Mouse (Mus musculus) MEL (cell line): ENCODE measurements at regions not wholly inside any gene's neighbourhood (a gene's known extent, or its start where the extent isn't known, plus 50 kb on each side); places are given as distances from the start of the nearest gene placed in this dataset.
A peak's percentile ranks its signal among the peaks of the same experiment; 100 is the strongest.

ENCODE experiments used
- DNase-seq: peaks from one replicate; pipeline ENCODE4 v3.0.0; 2011; ENCODE audit warnings: low read depth, low spot score
- H3K27ac ChIP-seq: 2 replicates; pipeline ENCODE4 v1.5.1; 2012; ENCODE audit warnings: low read depth, mild to moderate bottlenecking, control low read depth, low read length, moderate library complexity; ENCODE audit not compliant: control insufficient read depth
- H3K27me3 ChIP-seq, 2 experiments: fragments of 150-350 bp in 1 of 2; sonication (generic) in 1 of 2; 2 replicates each; pipeline ENCODE4 v1.6.1; 2012; ENCODE audit warnings: low read length in 2 of 2, mild to moderate bottlenecking in 2 of 2, improper control_type of control experiment in 1 of 2, moderate library complexity in 1 of 2; ENCODE audit not compliant: insufficient read depth in 2 of 2, control insufficient read depth in 1 of 2
- H3K36me3 ChIP-seq, 2 experiments: 2 replicates each; pipeline ENCODE4 v1.6.1; 2012 to 2014; ENCODE audit warnings: low read length in 2 of 2, improper control_type of control experiment in 1 of 2, inconsistent platforms in 1 of 2, mild to moderate bottlenecking in 1 of 2; ENCODE audit not compliant: insufficient read depth in 2 of 2, control insufficient read depth in 1 of 2
- H3K4me1 ChIP-seq, 2 experiments: fragments of 150-350 bp in 1 of 2; sonication (generic) in 1 of 2; 2 replicates each; pipeline ENCODE4 v1.6.1; 2012; ENCODE audit warnings: low read length in 2 of 2, improper control_type of control experiment in 1 of 2, mild to moderate bottlenecking in 1 of 2; ENCODE audit not compliant: insufficient read depth in 2 of 2, control insufficient read depth in 1 of 2
- H3K4me3 ChIP-seq, 2 experiments: fragments of 150-350 bp in 1 of 2; sonication (generic) in 1 of 2; 2 replicates each; pipeline ENCODE4 v1.5.1; 2012; ENCODE audit warnings: low read depth in 2 of 2, low read length in 2 of 2, mild to moderate bottlenecking in 2 of 2, moderate library complexity in 2 of 2, control low read depth in 1 of 2, improper control_type of control experiment in 1 of 2; ENCODE audit not compliant: control insufficient read depth in 1 of 2, insufficient read depth in 1 of 2
- H3K79me2 ChIP-seq: 2 replicates; pipeline ENCODE4 v1.6.1; 2012; ENCODE audit warnings: mild to moderate bottlenecking, low read length, moderate library complexity; ENCODE audit not compliant: control insufficient read depth, poor library complexity, insufficient read depth
- H3K9ac ChIP-seq: 2 replicates; pipeline ENCODE4 v1.6.1; 2012; ENCODE audit warnings: low read depth, mild to moderate bottlenecking, control low read depth, low read length, moderate library complexity; ENCODE audit not compliant: control insufficient read depth, poor library complexity, severe bottlenecking
- H3K9me3 ChIP-seq: fragments of 150-350 bp; sonication (generic); replicated peaks from 2 replicates; pipeline ENCODE4 v1.6.1; 2012; ENCODE audit warnings: mild to moderate bottlenecking, low read length, improper control_type of control experiment, moderate library complexity; ENCODE audit not compliant: insufficient read depth
- CTCF ChIP-seq, 3 experiments: IDR thresholded peaks in 2 of 3; conservative IDR thresholded peaks in 1 of 3; 2 replicates each; pipeline ENCODE4 v1.5.1; 2011 to 2012; ENCODE audit warnings: low read length in 3 of 3, low read depth in 2 of 3, mild to moderate bottlenecking in 2 of 3, improper control_type of control experiment in 1 of 3, inconsistent platforms in 1 of 3, mixed read lengths in 1 of 3, moderate library complexity in 1 of 3; ENCODE audit not compliant: control insufficient read depth in 1 of 3, insufficient read depth in 1 of 3, poor library complexity in 1 of 3, severe bottlenecking in 1 of 3
- POLR2AphosphoS2 ChIP-seq: IDR thresholded peaks from 2 replicates; pipeline ENCODE4 v1.6.1; 2011; ENCODE audit warnings: low read length, improper control_type of control experiment

DNA sequence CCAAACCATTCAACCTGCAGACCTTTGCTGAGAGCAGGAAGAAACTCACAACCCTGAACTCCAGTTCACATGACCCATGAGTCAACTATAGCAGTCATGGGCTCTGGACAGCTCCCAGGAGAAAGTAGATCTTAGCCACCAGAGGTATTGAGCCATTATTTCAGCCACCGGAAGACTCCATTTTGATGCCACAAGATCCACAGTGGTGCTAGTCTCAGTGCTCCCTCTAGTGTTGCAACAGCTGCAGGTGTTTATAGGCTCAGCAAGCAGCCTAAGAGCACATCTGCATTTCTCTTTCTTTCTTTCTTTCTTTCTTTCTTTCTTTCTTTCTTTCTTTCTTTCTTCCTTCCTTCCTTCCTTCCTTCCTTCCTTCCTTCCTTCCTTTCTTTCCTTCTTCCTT lies 309.2 kb upstream of the Tfap2d start:
- TF ChIP-seq POLR2AphosphoS2 (no peak), CTCF (IDR thresholded peaks at IDR 0.05 in 2 of 3, conservative IDR thresholded peaks at IDR 0.05 in 1 of 3; ENCODE audit: control insufficient read depth in 1 of 3, insufficient read depth in 1 of 3, low read depth in 2 of 3, low read length in 3 of 3, poor library complexity in 1 of 3, severe bottlenecking in 1 of 3) (peak in 2 of 3 experiments; percentile 6 to 7; a peak in 1 of 6 replicates)
- Histone ChIP-seq H3K27ac (no peak overlapping the region), H3K9ac (no peak overlapping the region), H3K27me3 (no peaks in the 10 kb centered on the region), H3K4me3 (no peak overlapping the region), H3K4me1 (no peaks in the 10 kb centered on the region), H3K36me3 (no peaks in the 10 kb centered on the region), H3K79me2 (no peaks in the 10 kb centered on the region), H3K9me3 (no peaks in the 10 kb centered on the region)
- peak; percentile 2 for DNase-seq
